Mouse (Mus musculus) mesoderm, embryonic 11.5 days (tissue): Measurements from ENCODE around the gene Zfp609.
"Not testable (repeated sequence)": the region's sequence is repeated elsewhere in the genome, so short reads cannot be mapped to it uniquely, and the experiment has no call there.

Experiments
- DNase-seq: peaks from one replicate; pipeline ENCODE4 v3.0.0-alpha.2; 2012; ENCODE audit warnings: low read depth, low spot score

Gene Zfp609

DNA sequence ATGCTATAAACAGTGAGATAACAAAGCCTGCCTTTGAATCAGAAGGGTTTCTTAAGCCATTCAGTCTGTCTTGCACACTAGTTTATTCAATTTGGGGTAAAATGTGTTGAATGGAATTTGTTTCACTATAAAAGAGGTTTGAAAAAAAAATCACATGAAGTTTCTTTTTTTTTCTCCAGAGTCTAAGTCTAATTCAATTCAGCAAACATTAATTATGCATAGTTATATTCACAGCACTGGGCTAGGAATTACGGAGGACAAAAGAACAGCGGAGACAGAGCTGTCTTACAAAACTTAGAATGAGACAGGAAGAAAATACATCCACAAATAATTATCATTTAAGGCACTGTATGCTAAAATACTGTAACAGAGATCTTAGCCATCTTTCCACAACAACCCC lies 9.0 kb downstream of the Zfp609 start:
- DNase-seq, result no peak

DNA sequence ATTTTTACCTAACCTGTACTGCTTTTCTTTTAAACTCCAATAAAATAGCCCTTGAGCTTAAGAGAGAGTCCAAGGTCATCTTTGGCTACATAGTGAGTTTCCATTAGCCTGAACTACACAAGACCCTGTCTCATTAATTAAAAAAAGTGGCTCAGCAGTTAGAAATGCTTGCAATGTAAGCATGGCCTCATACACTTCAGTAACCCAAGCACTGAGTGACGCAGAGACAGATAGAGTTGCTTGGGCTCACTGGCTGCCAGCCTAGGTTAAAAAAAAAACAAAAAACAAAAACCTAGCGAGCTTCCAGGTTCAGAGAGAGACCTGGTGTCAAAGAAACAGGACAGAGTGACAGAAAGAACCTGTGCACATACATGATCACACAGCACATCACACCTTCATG lies 14.5 kb downstream of the Zfp609 start:
- DNase-seq, result no peak

DNA sequence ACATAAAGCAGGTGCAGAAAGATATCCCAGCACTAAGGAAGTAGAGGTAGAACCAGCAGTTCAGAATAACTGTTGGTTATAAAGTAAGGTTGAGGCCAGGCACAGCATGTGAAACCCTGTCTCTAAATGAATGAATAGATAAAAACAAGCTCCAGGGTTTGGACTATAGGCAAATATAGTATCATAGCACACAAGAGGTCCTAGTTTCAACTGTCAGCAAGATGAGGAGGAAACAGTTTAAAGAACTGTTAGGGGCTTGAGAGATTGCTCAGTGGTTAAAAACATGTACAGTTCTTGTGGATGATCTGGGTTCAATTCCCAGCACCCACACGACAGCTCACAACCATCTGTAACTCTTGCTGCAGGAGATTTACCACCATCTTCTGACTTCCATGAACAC lies 15.6 kb downstream of the Zfp609 start:
- DNase-seq, result no peak

GRCm38 (mm10) chr9:65807818-65808217 lies 19.5 kb downstream of the Zfp609 start:
- DNase-seq, result no peak

DNA sequence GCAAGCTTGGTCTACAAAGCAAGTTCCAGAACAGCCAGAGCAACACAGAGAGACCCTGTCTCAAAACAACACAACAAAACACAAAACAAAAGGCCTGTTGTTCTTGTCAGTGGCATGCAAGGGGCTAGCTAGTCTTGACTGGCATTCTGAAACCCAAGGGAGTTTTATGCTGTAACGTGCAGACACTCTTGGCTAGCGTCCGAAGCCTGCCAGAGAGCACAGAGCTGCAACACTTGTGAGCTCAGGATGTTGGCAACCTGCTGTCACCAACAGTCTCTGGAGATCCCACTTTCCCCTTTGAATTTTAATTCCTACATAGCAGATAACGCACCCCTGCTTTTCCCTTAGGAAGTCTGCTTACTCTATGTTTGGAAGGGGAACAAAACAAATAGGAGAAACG lies 20.1 kb downstream of the Zfp609 start:
- DNase-seq, result no peak

DNA sequence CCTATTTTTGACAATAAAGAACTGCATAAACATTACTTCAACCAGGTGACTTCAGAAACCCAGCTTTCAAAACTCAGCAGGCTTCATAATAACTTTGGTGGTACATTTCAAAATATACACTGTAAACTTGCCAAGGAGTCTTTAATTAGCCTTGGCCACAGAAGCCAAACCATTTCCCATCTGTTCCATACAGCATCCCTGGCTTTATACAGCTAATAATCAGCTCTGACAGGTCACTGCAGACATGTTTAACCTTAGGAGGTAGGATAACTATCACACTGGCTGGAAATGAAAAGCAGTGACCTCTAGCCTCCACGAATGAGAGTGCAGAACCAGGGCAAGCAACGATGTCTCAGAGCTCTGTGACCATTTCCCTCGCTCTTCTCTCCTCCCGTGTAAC lies 27.6 kb downstream of the Zfp609 start:
- DNase-seq, result no peak

- DNase-seq, result no peak
Observed at GRCm38 (mm10) chr9:65795651-65796050, 31.7 kb downstream of the Zfp609 start.

DNA sequence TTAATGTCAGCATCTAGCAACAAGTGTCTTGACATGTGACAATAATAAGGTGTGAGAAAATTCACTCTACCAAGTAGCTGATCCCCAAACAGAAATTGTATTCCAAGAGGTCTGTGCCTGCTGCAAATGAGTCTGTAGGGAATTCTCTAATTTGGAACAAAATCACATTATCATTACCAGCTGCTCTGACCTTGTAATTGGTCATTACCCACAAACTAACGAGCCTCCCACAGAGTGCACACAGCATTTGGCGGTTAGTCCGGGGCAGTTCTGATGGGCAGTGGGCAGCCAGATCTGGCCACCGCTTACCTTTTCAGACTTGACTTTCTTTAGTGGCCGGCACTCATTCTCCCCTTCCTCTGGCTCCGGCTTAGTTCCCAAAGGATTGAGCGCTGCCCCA lies 33.1 kb downstream of the Zfp609 start:
- DNase-seq, result no peak

DNA sequence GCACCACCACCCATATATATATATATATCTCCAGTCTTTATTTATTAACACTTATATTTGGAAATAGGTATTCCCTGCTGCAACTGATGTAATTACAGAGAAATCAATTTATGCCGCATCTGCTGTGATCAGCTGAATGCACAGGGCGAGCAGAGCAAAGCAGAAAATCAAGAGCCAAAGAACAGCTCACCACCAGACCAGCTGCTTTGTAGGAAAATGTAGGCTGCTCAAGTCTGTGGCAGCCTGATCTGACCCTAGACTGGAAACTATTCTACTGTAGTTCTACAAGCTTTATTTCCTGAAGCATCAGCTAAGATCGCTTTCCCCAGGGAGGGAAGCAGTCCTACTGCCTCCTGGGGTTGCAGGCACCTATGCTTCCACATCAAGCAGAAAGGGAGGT lies 33.9 kb downstream of the Zfp609 start:
- no peak for DNase-seq

DNA sequence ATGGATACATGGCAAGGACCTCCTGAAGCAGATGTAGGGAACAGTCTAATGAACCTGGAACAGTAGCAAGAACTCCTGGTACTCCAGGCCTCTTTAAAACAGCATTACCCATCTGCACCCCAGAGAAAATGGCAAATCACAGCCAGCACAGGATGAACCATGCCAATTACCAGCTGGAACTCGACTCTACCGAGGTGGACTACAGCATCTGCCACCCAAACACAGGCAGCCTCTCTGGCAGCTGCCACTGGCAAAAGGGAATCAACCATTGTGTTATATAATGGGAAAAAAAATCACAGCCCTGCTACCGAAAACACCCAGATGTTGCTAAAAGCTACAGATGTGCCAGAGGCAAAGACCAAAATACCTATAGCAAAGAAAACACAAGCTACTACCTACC lies 34.3 kb downstream of the Zfp609 start:
- no peak for DNase-seq

DNA sequence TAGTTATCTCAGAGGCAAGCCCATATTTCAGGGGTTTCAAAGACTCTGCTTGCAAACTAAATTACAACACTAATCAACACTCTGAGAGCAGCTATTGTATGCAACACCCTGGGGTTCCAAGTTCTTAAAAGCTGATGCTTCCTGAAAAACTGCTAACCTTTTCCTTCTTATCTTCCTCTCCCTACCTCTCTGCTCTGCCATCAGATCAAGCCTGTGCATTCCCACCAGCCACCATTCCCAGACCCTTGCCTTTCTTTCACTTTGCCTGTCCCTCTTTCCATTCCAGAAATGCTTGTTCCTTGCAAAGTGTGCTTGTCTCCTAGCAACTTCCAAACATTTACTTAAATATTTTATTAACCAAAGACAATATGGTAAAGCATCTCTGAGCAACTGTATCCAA lies 35.5 kb downstream of the Zfp609 start:
- DNase-seq, result no peak

DNA sequence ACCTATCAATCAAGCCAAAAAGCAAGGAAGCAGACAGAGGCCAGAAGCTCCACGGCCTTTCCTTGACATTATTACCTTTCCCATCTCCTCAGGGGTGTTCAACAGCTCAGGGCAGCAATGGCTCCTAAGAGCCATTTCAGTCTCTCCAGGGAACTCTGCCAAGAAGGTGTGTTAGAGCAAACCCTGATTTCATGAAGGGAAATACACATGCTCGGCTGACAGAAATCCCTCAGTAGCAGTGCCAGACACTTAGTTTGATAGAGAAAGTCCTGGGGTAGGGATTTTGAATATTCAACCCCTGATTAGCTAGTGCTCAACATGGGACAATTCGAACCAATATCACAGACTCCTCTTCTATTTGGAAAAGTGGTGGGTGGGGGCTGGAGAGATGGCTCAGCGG lies 36.3 kb downstream of the Zfp609 start:
- DNase-seq, result no peak

DNA sequence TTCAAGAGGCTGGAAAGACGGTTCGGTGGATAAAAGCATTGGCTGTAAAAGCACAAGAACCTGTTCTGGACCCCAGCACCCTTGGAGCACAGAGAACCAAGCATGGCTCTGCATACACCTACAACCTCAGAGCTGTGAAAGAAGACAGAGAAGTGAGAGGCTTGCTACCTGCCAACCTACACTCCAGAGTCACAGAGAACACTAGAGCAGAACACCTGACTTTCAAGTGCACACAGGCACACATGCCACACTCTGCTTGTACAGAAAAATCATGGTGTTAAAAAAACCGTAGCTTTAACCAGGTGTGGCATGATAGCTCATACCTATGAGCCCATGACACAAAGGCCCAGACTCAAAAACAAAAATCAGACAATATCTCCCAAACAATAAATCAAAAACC lies 37.6 kb downstream of the Zfp609 start:
- DNase-seq, result no peak

- no peak for DNase-seq
Observed at GRCm38 (mm10) chr9:65788556-65788955, 38.8 kb downstream of the Zfp609 start.

- DNase-seq, result no peak
Observed at GRCm38 (mm10) chr9:65787829-65788344, 39.5 kb downstream of the Zfp609 start.

GRCm38 (mm10) chr9:65786885-65787787 lies 40.2 kb downstream of the Zfp609 start:
- DNase-seq, result no peak

DNA sequence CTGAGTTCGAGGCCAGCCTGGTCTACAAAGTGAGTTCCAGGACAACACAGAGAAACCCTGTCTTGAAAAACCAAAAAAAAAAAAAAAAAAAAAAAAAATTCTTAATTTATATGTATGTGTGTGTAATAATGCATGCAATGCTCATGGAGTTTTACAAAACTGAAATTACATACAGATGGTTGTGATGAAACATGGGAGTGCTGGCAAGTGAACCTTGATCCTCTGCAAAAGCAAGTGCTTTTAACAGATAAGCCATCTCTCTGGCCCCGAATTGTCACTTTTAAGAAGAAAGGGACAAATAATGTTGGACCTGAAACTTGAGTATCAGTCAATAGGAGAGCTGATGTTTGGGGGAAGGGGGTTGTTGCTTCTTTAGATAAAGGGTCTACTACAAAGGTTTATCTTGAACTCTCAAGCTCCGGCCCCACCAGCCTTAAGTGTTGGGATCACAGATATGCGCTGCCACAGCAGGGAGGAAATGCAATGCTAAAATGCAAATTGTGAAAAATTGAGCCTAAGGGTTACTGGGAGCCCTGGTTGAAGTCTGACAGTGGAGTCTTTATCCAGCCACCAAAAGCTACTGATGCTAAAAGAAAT lies 41.5 kb downstream of the Zfp609 start:
- DNase-seq, result no peak

DNA sequence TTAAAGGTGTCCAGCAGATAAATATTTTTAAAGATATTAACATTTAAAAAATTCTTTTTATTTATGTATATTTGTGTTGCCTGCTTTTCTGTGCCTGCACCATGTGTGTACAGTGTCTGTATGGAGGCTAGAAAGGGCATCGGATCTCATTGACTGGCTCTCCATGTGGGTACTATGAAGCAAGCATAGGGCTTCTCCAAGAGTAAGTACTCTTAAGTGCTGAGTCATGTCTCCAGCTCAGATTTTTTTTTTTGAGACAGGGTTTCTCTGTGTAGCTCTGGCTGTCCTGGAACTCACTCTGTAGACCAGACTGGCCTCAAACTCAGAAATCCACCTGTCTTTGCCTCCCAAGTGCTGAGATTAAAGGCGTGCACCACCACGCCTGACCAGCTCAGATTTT lies 47.7 kb downstream of the Zfp609 start:
- DNase-seq, result not testable (repeated sequence)

GRCm38 (mm10) chr9:65776874-65777432 lies 50.4 kb downstream of the Zfp609 start:
- DNase-seq, result no peak

- no peak for DNase-seq
Observed at GRCm38 (mm10) chr9:65776137-65776872, 51.1 kb downstream of the Zfp609 start.

GRCm38 (mm10) chr9:65773783-65774182 lies 53.6 kb downstream of the Zfp609 start:
- no peak for DNase-seq
